Mouse (Mus musculus): ENCODE results near the gene Klc2.

- TF ChIP-seq CTCF (conservative IDR thresholded peaks at IDR 0.05; ENCODE audit: low read length) (no peak), POU5F1 (IDR thresholded peaks at IDR 0.05; ENCODE audit: borderline replicate concordance, low read length) (no peak), NANOG (IDR thresholded peaks at IDR 0.05; ENCODE audit: borderline replicate concordance, low read length) (no peak)
These were observed 23.5 kb downstream of the Klc2 start for GRCm38 (mm10) chr19:5094746-5095417.
